Mouse (Mus musculus) retina, adult 2 months (tissue): ENCODE data around the gene Hist1h3i.
"Not testable (repeated sequence)": the region's sequence is repeated elsewhere in the genome, so short reads cannot be mapped to it uniquely, and the experiment has no call there.

Experiments
- DNase-seq: peaks from one replicate; pipeline ENCODE4 v3.0.0-alpha.2; 2012; ENCODE audit warnings: low read depth, low spot score

The Hist1h3i gene

GRCm38 (mm10) chr13:21783255-21783617 lies at the start of gene Hist1h3i:
TSS of gene Hist1h3i (minus strand) at chr13:21783370.
- peak; percentile 54 for DNase-seq

- not testable (repeated sequence) for DNase-seq
Observed at GRCm38 (mm10) chr13:21831418-21832394, 48.5 kb upstream of the Hist1h3i start, which contains the start of gene Hist1h4n. TSS of gene Hist1h4n (minus strand) at chr13:21832196.

GRCm38 (mm10) chr13:21830344-21830743 lies 47.2 kb upstream of the Hist1h3i start:
- DNase-seq, result no peak

GRCm38 (mm10) chr13:21828511-21828910 lies 45.3 kb upstream of the Hist1h3i start:
- no peak for DNase-seq

- DNase-seq, result not testable (repeated sequence)
Observed at GRCm38 (mm10) chr13:21820082-21820890, 37.1 kb upstream of the Hist1h3i start.

- not testable (repeated sequence) for DNase-seq
Observed at GRCm38 (mm10) chr13:21812092-21812491, 28.9 kb upstream of the Hist1h3i start.

GRCm38 (mm10) chr13:21811539-21811938 lies 28.4 kb upstream of the Hist1h3i start, which contains the start of gene Hist1h4m:
TSS of gene Hist1h4m (plus strand) at chr13:21811746.
- not testable (repeated sequence) for DNase-seq

GRCm38 (mm10) chr13:21811074-21811473 lies 27.9 kb upstream of the Hist1h3i start:
- not testable (repeated sequence) for DNase-seq

- DNase-seq, result not testable (repeated sequence)
Observed at GRCm38 (mm10) chr13:21810073-21810472, 26.9 kb upstream of the Hist1h3i start, which contains the start of the genes Hist1h2bq and Hist1h2ao. TSS of gene Hist1h2bq (minus strand) at chr13:21810197. TSS of gene Hist1h2ao (plus strand) at chr13:21810465.

- DNase-seq, result not testable (repeated sequence)
Observed at GRCm38 (mm10) chr13:21803058-21803457, 19.9 kb upstream of the Hist1h3i start.

GRCm38 (mm10) chr13:21797163-21797562 lies 14.0 kb upstream of the Hist1h3i start:
- not testable (repeated sequence) for DNase-seq

GRCm38 (mm10) chr13:21795584-21795983 lies 12.4 kb upstream of the Hist1h3i start:
- no peak for DNase-seq

GRCm38 (mm10) chr13:21790601-21791283 lies 7.6 kb upstream of the Hist1h3i start:
- DNase-seq, result no peak

- DNase-seq, result no peak
Observed at GRCm38 (mm10) chr13:21789925-21790324, 6.8 kb upstream of the Hist1h3i start.

GRCm38 (mm10) chr13:21787760-21788593 lies 4.8 kb upstream of the Hist1h3i start:
- no peak for DNase-seq

- DNase-seq, result peak; percentile 87
Observed at GRCm38 (mm10) chr13:21786899-21787629, 3.9 kb upstream of the Hist1h3i start, which contains the start of the genes Hist1h2an and Hist1h2bp. TSS of gene Hist1h2an (minus strand) at chr13:21787218. TSS of gene Hist1h2bp (plus strand) at chr13:21787461.

- no peak for DNase-seq
Observed at GRCm38 (mm10) chr13:21786189-21786898, 3.2 kb upstream of the Hist1h3i start.

- no peak for DNase-seq
Observed at GRCm38 (mm10) chr13:21784311-21784710, 1.1 kb upstream of the Hist1h3i start.

- no peak for DNase-seq
Observed at GRCm38 (mm10) chr13:21783734-21784161, 578 bp upstream of the Hist1h3i start.
